Mouse (Mus musculus): Measurements from ENCODE around the gene Lmntd1. TPM values are rescaled to one million over a fixed set of nuclear protein-coding genes. Genes with fewer than 3 reads are reported as not detected.

The Lmntd1 gene
- total RNA-seq, 4 experiments from 2014 or later: 0.15 TPM; not detected in 3

Other genes starting within 250 kb of the Lmntd1 start
- gene Tuba3b, start 1.4 kb upstream of the Lmntd1 start, total RNA-seq (2022): not detected
- gene Rassf8, start 132.4 kb upstream of the Lmntd1 start, total RNA-seq (2022): 10 to 100 TPM; 24.1 to 34.3 (median 26.5) TPM